Mouse (Mus musculus) gastrocnemius, adult 18-20 months (tissue): Measurements from ENCODE around the gene Olfr701. TPM values are rescaled to one million over a fixed set of nuclear protein-coding genes. Genes with fewer than 3 reads are reported as not detected.

Experiments
- DNase-seq: peaks from one replicate; pipeline ENCODE4 v3.0.0; 2021; ENCODE audit warnings: low spot score
- long read RNA-seq, 2 experiments: library from polyadenylated mRNA; stranded (forward); transcript quantifications; one replicate each; pipeline ENCODE4 v2.0.0; 2021
- total RNA-seq, 2 experiments: library from RNA; stranded (reverse); gene quantifications; 2 replicates each; pipeline ENCODE4 v1.2.3; 2021

The Olfr701 gene
- not detected for total RNA-seq
- long read RNA-seq, experiment 1 = 0 reads
- long read RNA-seq, experiment 2 = 0 reads

DNA sequence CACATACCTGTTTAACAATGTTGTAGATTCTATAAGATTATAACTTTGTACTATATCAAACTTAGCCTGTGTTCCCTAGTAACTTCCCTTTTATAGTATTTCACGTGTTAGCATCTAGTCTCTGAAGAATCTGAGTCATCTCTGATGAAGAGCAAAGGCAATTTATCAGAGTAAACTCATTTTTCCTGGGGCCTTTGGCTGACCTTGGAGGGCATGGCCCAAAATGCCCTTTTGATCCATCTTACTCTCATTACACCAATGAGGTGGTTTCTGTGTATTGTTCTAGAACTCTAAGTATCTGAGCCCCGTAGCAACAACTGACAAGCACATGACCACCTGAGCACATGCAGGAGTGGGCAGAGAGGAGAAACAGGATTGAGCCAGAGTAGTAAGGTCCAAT is at the start of gene Olfr701:
Gene Olfr701 (plus strand): TSS at position 301 of the 400 bp plus-strand sequence.
- no peak for DNase-seq

DNA sequence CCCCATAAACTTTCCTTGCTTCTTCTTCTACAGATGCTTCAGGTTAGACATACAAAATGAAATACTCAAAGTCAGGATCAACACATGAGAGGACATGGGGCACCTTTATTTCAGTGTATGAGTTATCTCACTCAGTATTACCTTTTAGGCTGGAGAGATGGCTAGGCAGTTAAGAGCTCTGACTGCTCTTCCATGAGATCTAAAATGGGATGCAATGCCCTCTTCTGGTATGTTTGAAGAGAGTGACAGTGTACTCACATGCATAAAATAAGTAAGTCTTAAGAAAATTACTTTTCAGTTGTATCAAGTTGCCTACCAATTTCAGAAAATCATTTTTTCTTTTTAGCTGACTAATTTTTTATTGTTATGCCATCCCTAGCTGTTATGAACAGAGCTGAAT is 25.6 kb upstream of the Olfr701 start:
- DNase-seq = no peak

GRCm38 (mm10) chr7:106793098-106793497 is 20.8 kb upstream of the Olfr701 start, which contains the start of gene Olfr699:
Gene Olfr699 (minus strand): TSS chr7:106793198.
- no peak for DNase-seq

DNA sequence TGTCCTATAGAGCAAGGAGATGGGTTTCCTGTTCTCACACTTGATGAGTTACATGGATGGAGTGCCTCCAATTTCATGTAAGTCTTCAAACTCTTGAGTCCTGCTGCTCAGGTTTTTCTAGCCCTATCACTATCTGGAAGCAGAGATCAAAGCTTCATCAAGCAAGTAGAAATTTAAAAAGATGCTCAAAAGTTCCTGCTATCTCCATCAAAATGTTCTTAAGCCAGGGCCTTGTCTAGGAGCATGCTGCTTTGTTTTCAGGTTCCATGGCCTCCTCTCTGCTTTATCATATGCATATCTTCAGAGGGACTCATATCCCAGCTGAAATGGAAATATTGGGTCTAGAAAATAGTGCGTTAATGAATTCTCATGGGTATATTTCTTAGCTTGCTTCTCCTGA is 5.2 kb upstream of the Olfr701 start, which contains the start of gene Olfr700:
Gene Olfr700 (minus strand): TSS at position 101 of the 400 bp plus-strand sequence.
- DNase-seq = no peak

- no peak for DNase-seq
These were observed 1.8 kb downstream of the Olfr701 start for GRCm38 (mm10) chr7:106815775-106816174.

GRCm38 (mm10) chr7:106818414-106818813 is 4.5 kb downstream of the Olfr701 start:
- no peak for DNase-seq

- no peak for DNase-seq
These were observed 19.9 kb downstream of the Olfr701 start, which contains the start of gene Olfr702 for GRCm38 (mm10) chr7:106833793-106834192. Gene Olfr702 (minus strand): TSS chr7:106833893.

DNA sequence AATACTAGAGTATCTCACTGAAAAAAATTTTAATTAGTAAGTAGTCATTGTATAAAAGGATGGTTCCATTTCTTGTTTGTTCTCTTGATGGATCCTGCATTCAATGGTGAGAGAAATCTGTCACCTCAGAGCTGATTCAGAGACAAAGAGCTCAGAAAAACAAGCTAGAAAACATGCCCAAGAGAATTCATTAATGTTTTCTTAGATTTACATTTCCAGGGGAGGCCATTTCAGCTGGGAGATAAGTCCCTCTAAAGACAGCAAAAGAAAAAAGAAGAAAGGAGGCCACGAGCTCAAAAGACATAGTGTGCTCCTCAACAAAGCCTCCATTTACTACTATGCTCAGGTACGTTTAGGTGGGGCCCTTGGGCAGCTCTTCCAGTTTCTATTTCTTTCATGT is 29.1 kb downstream of the Olfr701 start, which contains the start of gene Olfr703:
Gene Olfr703 (plus strand): TSS at position 301 of the 400 bp plus-strand sequence.
- DNase-seq = no peak

DNA sequence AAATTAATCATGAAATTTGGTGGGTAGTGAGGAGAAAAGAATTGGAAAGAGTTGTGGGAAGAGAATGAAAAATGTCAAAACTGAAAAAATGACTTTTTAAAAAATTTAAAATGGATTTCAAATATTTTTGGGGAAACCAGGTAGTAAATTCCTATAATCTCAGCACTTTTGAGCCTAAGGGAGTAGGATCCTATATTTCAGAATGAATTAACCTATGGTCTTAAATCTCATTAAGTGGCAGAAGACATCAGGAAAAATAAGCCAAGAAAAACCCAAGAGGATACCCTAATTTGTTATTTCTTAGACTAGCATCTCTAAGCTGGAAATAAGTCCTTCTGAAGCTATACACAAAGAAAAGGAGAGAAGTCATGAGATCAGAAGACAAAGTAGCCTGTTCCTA is 49.0 kb downstream of the Olfr701 start, which contains the start of gene Olfr704:
Gene Olfr704 (plus strand): TSS at position 301 of the 400 bp plus-strand sequence.
- no peak for DNase-seq

Other genes starting within 250 kb of the Olfr701 start
- gene Olfr693, start 133.5 kb upstream of the Olfr701 start, total RNA-seq = not detected
- gene Olfr694, start 122.3 kb upstream of the Olfr701 start, total RNA-seq = not detected
- not detected for gene Olfr695, start 97.7 kb upstream of the Olfr701 start, total RNA-seq
- gene Olfr697, start 71.7 kb upstream of the Olfr701 start, total RNA-seq = not detected
- not detected for gene Olfr698, start 58.7 kb upstream of the Olfr701 start, total RNA-seq
- not detected for gene Olfr699, start 20.9 kb upstream of the Olfr701 start, total RNA-seq
- gene Olfr700, start 5.3 kb upstream of the Olfr701 start, total RNA-seq = not detected
- gene Olfr702, start 19.8 kb downstream of the Olfr701 start, total RNA-seq = not detected
- not detected for gene Olfr703, start 29.2 kb downstream of the Olfr701 start, total RNA-seq
- not detected for gene Olfr704, start 49.1 kb downstream of the Olfr701 start, total RNA-seq
- gene Olfr705, start 62.8 kb downstream of the Olfr701 start, total RNA-seq = not detected
- not detected for gene Olfr706, start 74.0 kb downstream of the Olfr701 start, total RNA-seq
- not detected for gene Olfr707, start 87.1 kb downstream of the Olfr701 start, total RNA-seq
- gene Olfr1532-ps1, start 93.9 kb downstream of the Olfr701 start, total RNA-seq = not detected
- gene Olfr709-ps1, start 118.1 kb downstream of the Olfr701 start, total RNA-seq = not detected
- not detected for gene Olfr710, start 134.2 kb downstream of the Olfr701 start, total RNA-seq
- not detected for gene Olfr6, start 149.8 kb downstream of the Olfr701 start, total RNA-seq
- gene Olfr711, start 161.3 kb downstream of the Olfr701 start, total RNA-seq = not detected
- not detected for gene Olfr2, start 191.9 kb downstream of the Olfr701 start, total RNA-seq
- not detected for gene Olfr713, start 217.0 kb downstream of the Olfr701 start, total RNA-seq